Comparison of ENCODE assay signal across 8 mouse cellular contexts in the genomic region with DNA sequence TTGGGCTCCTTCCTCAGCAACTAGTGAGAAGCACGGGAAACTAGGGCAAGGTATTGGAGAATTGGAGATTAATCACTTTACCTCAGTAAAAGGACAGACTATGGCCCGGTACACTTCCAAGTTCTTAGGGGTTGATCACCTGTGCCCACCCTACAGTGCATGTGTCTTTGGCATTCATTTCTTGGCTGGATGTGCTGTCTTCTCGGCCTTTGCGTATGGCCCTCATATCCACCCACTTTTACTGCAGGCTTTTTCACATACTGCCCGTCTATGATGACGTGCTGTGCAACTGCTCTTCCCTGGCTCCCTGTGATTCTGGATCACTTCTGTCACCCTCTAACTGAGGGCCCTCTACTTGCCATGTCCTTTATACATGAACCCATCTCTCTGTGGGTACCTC. TPM values are rescaled to one million over a fixed set of nuclear protein-coding genes. Genes with fewer than 3 reads are reported as not detected.
DNase-seq lines count a peak whose midpoint lies in the region; ATAC-seq and TF ChIP-seq lines count a peak whose summit lies in the region.

No protein-coding gene starts in this region.

- no peak for ATAC-seq in kidney, postnatal 0 days (replicated peaks; ENCODE audit: low FRiP score, low read depth)
- no peak for ATAC-seq in embryonic facial prominence, embryonic 12.5 days (ENCODE audit: insufficient number of reproducible peaks, insufficient read depth, low FRiP score, low TSS enrichment)
- ATAC-seq in hindbrain, embryonic 15.5 days (ENCODE audit: low FRiP score, low read depth): no peak
- no peak for ATAC-seq in midbrain, embryonic 16.5 days

- H3K27me3 ChIP-seq in kidney, postnatal 0 days (ENCODE audit: insufficient read depth, low read length): no peaks in the 10 kb centered on the region
- H3K27me3 ChIP-seq in embryonic facial prominence, embryonic 12.5 days: no peaks in the 10 kb centered on the region
- H3K27me3 ChIP-seq in hindbrain, embryonic 15.5 days: no peaks in the 10 kb centered on the region
- H3K27me3 ChIP-seq in midbrain, embryonic 16.5 days (ENCODE audit: control insufficient read depth, insufficient read depth, low read depth, low read length): no peaks in the 10 kb centered on the region

- WGBS in kidney, postnatal 0 days: 80% methylated on average over 6 of the region's 6 CpGs
- WGBS in embryonic facial prominence, embryonic 12.5 days: 87% methylated on average over 6 of the region's 6 CpGs
- 86% methylated on average over 6 of the region's 6 CpGs for WGBS in hindbrain, embryonic 15.5 days
- WGBS in midbrain, embryonic 16.5 days: 86% methylated on average over 6 of the region's 6 CpGs

- H3K36me3 ChIP-seq in kidney, postnatal 0 days (ENCODE audit: insufficient read depth, low read length): no peaks in the 10 kb centered on the region
- H3K36me3 ChIP-seq in embryonic facial prominence, embryonic 12.5 days: no peaks in the 10 kb centered on the region
- no peaks in the 10 kb centered on the region for H3K36me3 ChIP-seq in hindbrain, embryonic 15.5 days
- no peaks in the 10 kb centered on the region for H3K36me3 ChIP-seq in midbrain, embryonic 16.5 days (ENCODE audit: control insufficient read depth, insufficient read depth, low read length)

- no peak for TF ChIP-seq CTCF in kidney, postnatal 0 days (IDR thresholded peaks at IDR 0.05; ENCODE audit: low read depth)

- no peak overlapping the region for H3K4me3 ChIP-seq in kidney, postnatal 0 days (replicated peaks; ENCODE audit: low read depth, low read length)
- peak overlapping the region; percentile 100; the same call in 1 of the 2 replicates for H3K4me3 ChIP-seq in embryonic facial prominence, embryonic 12.5 days
- H3K4me3 ChIP-seq in hindbrain, embryonic 15.5 days: peak overlapping the region; percentile 99
- no peak overlapping the region; the same call in 1 of the 2 replicates for H3K4me3 ChIP-seq in midbrain, embryonic 16.5 days (ENCODE audit: low read depth, low read length)

- H3K4me2 ChIP-seq in kidney, postnatal 0 days (ENCODE audit: low read length): peak overlapping the region; percentile 56
- peak overlapping the region; percentile 38 for H3K4me2 ChIP-seq in embryonic facial prominence, embryonic 12.5 days (replicated peaks)
- peak overlapping the region; percentile 96 for H3K4me2 ChIP-seq in hindbrain, embryonic 15.5 days
- peak overlapping the region; percentile 57 for H3K4me2 ChIP-seq in midbrain, embryonic 16.5 days (ENCODE audit: low read length)

- H3K4me1 ChIP-seq in kidney, postnatal 0 days (replicated peaks; ENCODE audit: insufficient read depth, low read length): peaks cover 11% of the 10 kb centered on the region; the same call in 1 of the 2 replicates
- peaks cover 13% of the 10 kb centered on the region for H3K4me1 ChIP-seq in embryonic facial prominence, embryonic 12.5 days
- peaks cover 26% of the 10 kb centered on the region for H3K4me1 ChIP-seq in hindbrain, embryonic 15.5 days (replicated peaks)
- H3K4me1 ChIP-seq in midbrain, embryonic 16.5 days (ENCODE audit: control insufficient read depth, insufficient read depth, low read length): peaks cover 22% of the 10 kb centered on the region

- H3K27ac ChIP-seq in kidney, postnatal 0 days: no peak overlapping the region
- H3K27ac ChIP-seq in embryonic facial prominence, embryonic 12.5 days: no peak overlapping the region
- no peak overlapping the region for H3K27ac ChIP-seq in hindbrain, embryonic 15.5 days (replicated peaks)
- no peak overlapping the region for H3K27ac ChIP-seq in midbrain, embryonic 16.5 days (ENCODE audit: low read length)

- no peak for DNase-seq in kidney, postnatal 0 days (ENCODE audit: low spot score)
- DNase-seq in kidney, postnatal 4 days: no peak
- no peak for DNase-seq in urinary bladder, postnatal 14 days (ENCODE audit: low spot score)
- DNase-seq in left cerebral cortex, adult 11 months (ENCODE audit: low spot score): no peak
- no peak for DNase-seq in embryo, embryonic 11 days

- H3K9ac ChIP-seq in kidney, postnatal 0 days (ENCODE audit: low read depth, low read length): 0 out of 2 replicates have a peak overlapping the region, but pooled peaks have one; percentile 23
- no peak overlapping the region for H3K9ac ChIP-seq in embryonic facial prominence, embryonic 12.5 days
- no peak overlapping the region for H3K9ac ChIP-seq in hindbrain, embryonic 15.5 days
- H3K9ac ChIP-seq in midbrain, embryonic 16.5 days (ENCODE audit: low read depth, low read length): no peak overlapping the region

- no peaks in the 10 kb centered on the region for H3K9me3 ChIP-seq in kidney, postnatal 0 days (replicated peaks; ENCODE audit: low read length)
- no peaks in the 10 kb centered on the region for H3K9me3 ChIP-seq in embryonic facial prominence, embryonic 12.5 days
- no peaks in the 10 kb centered on the region for H3K9me3 ChIP-seq in hindbrain, embryonic 15.5 days
- H3K9me3 ChIP-seq in midbrain, embryonic 16.5 days (replicated peaks; ENCODE audit: control insufficient read depth, low read length, poor library complexity, severe bottlenecking): no peaks in the 10 kb centered on the region

RNA-seq across cellular contexts. Expression of gene Prcc, which starts 1.0 kb away (rescaled TPM):
- polyA plus RNA-seq in kidney, postnatal 0 days (2015; fragmentation: Nextera tagmentation; extraction: Ambion mirVana): 14.8 and 15.1 TPM in 2 replicates
- polyA plus RNA-seq in embryonic facial prominence, embryonic 12.5 days (2016; fragmentation: Nextera tagmentation; extraction: Ambion mirVana): 15.5 and 16.0 TPM in 2 replicates
- 15.6 and 18.5 TPM in 2 replicates for polyA plus RNA-seq in hindbrain, embryonic 15.5 days (2015; fragmentation: Nextera tagmentation; extraction: Ambion mirVana)
- polyA plus RNA-seq in midbrain, embryonic 16.5 days (2015; fragmentation: Nextera tagmentation; extraction: Ambion mirVana): 15.3 and 16.3 TPM in 2 replicates

RNA-seq across cellular contexts. Expression of gene Hdgf, which starts 19.7 kb away (rescaled TPM):
- 193 and 200 TPM in 2 replicates for polyA plus RNA-seq in kidney, postnatal 0 days (2015; fragmentation: Nextera tagmentation; extraction: Ambion mirVana)
- polyA plus RNA-seq in embryonic facial prominence, embryonic 12.5 days (2016; fragmentation: Nextera tagmentation; extraction: Ambion mirVana): 246 and 270 TPM in 2 replicates
- 170 and 183 TPM in 2 replicates for polyA plus RNA-seq in hindbrain, embryonic 15.5 days (2015; fragmentation: Nextera tagmentation; extraction: Ambion mirVana)
- polyA plus RNA-seq in midbrain, embryonic 16.5 days (2015; fragmentation: Nextera tagmentation; extraction: Ambion mirVana): 144 and 154 TPM in 2 replicates

RNA-seq across cellular contexts. Expression of gene Mrpl24, which starts 32.9 kb away (rescaled TPM):
- polyA plus RNA-seq in kidney, postnatal 0 days (2015; fragmentation: Nextera tagmentation; extraction: Ambion mirVana): 87.2 and 88.1 TPM in 2 replicates
- 71.4 and 72.9 TPM in 2 replicates for polyA plus RNA-seq in embryonic facial prominence, embryonic 12.5 days (2016; fragmentation: Nextera tagmentation; extraction: Ambion mirVana)
- polyA plus RNA-seq in hindbrain, embryonic 15.5 days (2015; fragmentation: Nextera tagmentation; extraction: Ambion mirVana): 48.6 and 56.2 TPM in 2 replicates
- polyA plus RNA-seq in midbrain, embryonic 16.5 days (2015; fragmentation: Nextera tagmentation; extraction: Ambion mirVana): 47.8 and 51.6 TPM in 2 replicates

RNA-seq across cellular contexts. Expression of gene Sh2d2a, which starts 39.9 kb away (rescaled TPM):
- polyA plus RNA-seq in kidney, postnatal 0 days (2015; fragmentation: Nextera tagmentation; extraction: Ambion mirVana): 0.11 TPM in 1 of 2 replicates, not detected in the other
- polyA plus RNA-seq in embryonic facial prominence, embryonic 12.5 days (2016; fragmentation: Nextera tagmentation; extraction: Ambion mirVana): 0.08 TPM in 1 of 2 replicates, not detected in the other
- 0.05 TPM in 1 of 2 replicates, not detected in the other for polyA plus RNA-seq in hindbrain, embryonic 15.5 days (2015; fragmentation: Nextera tagmentation; extraction: Ambion mirVana)
- polyA plus RNA-seq in midbrain, embryonic 16.5 days (2015; fragmentation: Nextera tagmentation; extraction: Ambion mirVana): not detected in 2 replicates

RNA-seq across cellular contexts. Expression of gene Isg20l2, which starts 43.7 kb away (rescaled TPM):
- polyA plus RNA-seq in kidney, postnatal 0 days (2015; fragmentation: Nextera tagmentation; extraction: Ambion mirVana): 40.4 and 42.1 TPM in 2 replicates
- 75.4 and 80.1 TPM in 2 replicates for polyA plus RNA-seq in embryonic facial prominence, embryonic 12.5 days (2016; fragmentation: Nextera tagmentation; extraction: Ambion mirVana)
- 30.7 and 33.3 TPM in 2 replicates for polyA plus RNA-seq in hindbrain, embryonic 15.5 days (2015; fragmentation: Nextera tagmentation; extraction: Ambion mirVana)
- polyA plus RNA-seq in midbrain, embryonic 16.5 days (2015; fragmentation: Nextera tagmentation; extraction: Ambion mirVana): 24.9 and 28.6 TPM in 2 replicates

Comparison
In these comparisons a context has a peak if more than half of its experiments do, and no peak if none do; other contexts are left out.
1. H3K4me2 ChIP-seq: peak in every context shown above with its lines; median percentile 96 in hindbrain, embryonic 15.5 days; 57 in midbrain, embryonic 16.5 days; 56 in kidney, postnatal 0 days; 38 in embryonic facial prominence, embryonic 12.5 days.
2. H3K4me3 ChIP-seq: peak in embryonic facial prominence, embryonic 12.5 days (single experiment) and hindbrain, embryonic 15.5 days (single experiment); none in kidney, postnatal 0 days (single experiment) and midbrain, embryonic 16.5 days (single experiment).